Mouse (Mus musculus) layer of hippocampus, adult 18-20 months (tissue): ENCODE results near the gene Gm525. TPM values are rescaled to one million over a fixed set of nuclear protein-coding genes. Genes with fewer than 3 reads are reported as not detected.
"Not testable (repeated sequence)": the region's sequence is repeated elsewhere in the genome, so short reads cannot be mapped to it uniquely, and the experiment has no call there.

Experiments
- DNase-seq, 2 experiments: peaks; one replicate each; pipeline ENCODE4 v3.0.0; 2022; ENCODE audit warnings: low spot score in 2 of 2
- total RNA-seq, 2 experiments: library from RNA; stranded (reverse); gene quantifications; 2 replicates each; pipeline ENCODE4 v1.2.3; 2021

Gm525 gene
- total RNA-seq, 2 experiments from 2014 or later = not detected

GRCm38 (mm10) chr11:89092714-89093113 is 19.1 kb downstream of the Gm525 start:
- DNase-seq = peak in 1 of 2 experiments; percentile 31

- DNase-seq = no peak
Measured at GRCm38 (mm10) chr11:89095306-89095705, 21.7 kb downstream of the Gm525 start.

- not testable (repeated sequence) for DNase-seq
Measured at GRCm38 (mm10) chr11:89097292-89097691, 23.7 kb downstream of the Gm525 start.

GRCm38 (mm10) chr11:89098083-89098835 is 24.6 kb downstream of the Gm525 start:
- no peak for DNase-seq

GRCm38 (mm10) chr11:89098930-89099329 is 25.3 kb downstream of the Gm525 start:
- no peak for DNase-seq

GRCm38 (mm10) chr11:89100403-89100802 is 26.8 kb downstream of the Gm525 start:
- peak; percentile 58 to 84 for DNase-seq

GRCm38 (mm10) chr11:89100826-89101321 is 27.2 kb downstream of the Gm525 start:
- DNase-seq = peak; percentile 23 to 63

- DNase-seq = no peak
Measured at GRCm38 (mm10) chr11:89103166-89103565, 29.5 kb downstream of the Gm525 start.

- DNase-seq = no peak
Measured at GRCm38 (mm10) chr11:89105211-89105610, 31.6 kb downstream of the Gm525 start.

GRCm38 (mm10) chr11:89105823-89106222 is 32.2 kb downstream of the Gm525 start:
- no peak for DNase-seq

GRCm38 (mm10) chr11:89107180-89107807 is 33.7 kb downstream of the Gm525 start:
- no peak for DNase-seq

GRCm38 (mm10) chr11:89124411-89124810 is 50.8 kb downstream of the Gm525 start:
- DNase-seq = no peak

- no peak for DNase-seq
Measured at GRCm38 (mm10) chr11:89130856-89131255, 57.2 kb downstream of the Gm525 start.

GRCm38 (mm10) chr11:89132406-89132805 is 58.8 kb downstream of the Gm525 start:
- DNase-seq = no peak

- no peak for DNase-seq
Measured at GRCm38 (mm10) chr11:89134211-89134610, 60.6 kb downstream of the Gm525 start.

GRCm38 (mm10) chr11:89137915-89138314 is 64.3 kb downstream of the Gm525 start:
- DNase-seq = no peak

Other genes with a start within 250 kb of the Gm525 start
- 10 to 100 TPM; 40.9 to 42.9 TPM for gene Akap1, start 209.3 kb upstream of the Gm525 start, total RNA-seq
- gene Scpep1, start 118.4 kb upstream of the Gm525 start, total RNA-seq = 10 to 100 TPM; 13.9 to 16.3 TPM
- not detected for gene Elobl, start 106.9 kb upstream of the Gm525 start, total RNA-seq
- 10 to 100 TPM; 20.5 to 21.1 TPM for gene Coil, start 103.6 kb upstream of the Gm525 start, total RNA-seq
- 1 to 10 TPM; 3.6 to 3.7 TPM for gene Trim25, start 74.5 kb upstream of the Gm525 start, total RNA-seq
- 10 to 100 TPM; 46.7 to 48.0 TPM for gene Dgke, start 7.0 kb upstream of the Gm525 start, total RNA-seq
- 10 to 100 TPM in 1 of 2 experiments, 1 to 10 TPM in 1; 9.6 to 12.7 TPM for gene Nog, start 228.5 kb downstream of the Gm525 start, total RNA-seq